Mouse (Mus musculus): ENCODE data around the gene Isg15. TPM values are rescaled to one million over a fixed set of nuclear protein-coding genes. Genes with fewer than 3 reads are reported as not detected.

Gene Isg15
- polyA plus RNA-seq, 1 experiment from 2014 or later: 1.2 TPM

DNA sequence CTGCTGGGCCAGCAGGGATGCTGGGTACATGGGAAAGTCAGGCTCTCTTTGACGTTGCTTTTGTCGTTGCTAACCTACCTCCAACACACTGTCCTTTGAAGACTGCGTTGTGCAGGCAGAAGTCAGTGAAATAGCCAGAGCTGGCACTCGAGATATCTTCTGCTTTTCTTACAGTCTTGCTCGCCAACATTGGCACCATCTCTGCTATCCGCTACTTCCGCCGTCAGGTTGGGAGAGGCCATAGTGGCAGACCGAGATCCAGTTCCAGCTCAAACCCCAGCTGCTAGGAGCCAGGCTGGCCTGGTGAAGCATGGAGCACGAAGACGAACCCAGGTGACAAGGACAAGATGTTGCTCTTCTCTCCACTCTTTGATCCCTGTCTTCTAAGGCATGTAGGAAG lies 19.3 kb upstream of the Isg15 start:
- 91% methylated on average over 11 of the region's 11 CpGs for WGBS
- no peak for ATAC-seq

DNA sequence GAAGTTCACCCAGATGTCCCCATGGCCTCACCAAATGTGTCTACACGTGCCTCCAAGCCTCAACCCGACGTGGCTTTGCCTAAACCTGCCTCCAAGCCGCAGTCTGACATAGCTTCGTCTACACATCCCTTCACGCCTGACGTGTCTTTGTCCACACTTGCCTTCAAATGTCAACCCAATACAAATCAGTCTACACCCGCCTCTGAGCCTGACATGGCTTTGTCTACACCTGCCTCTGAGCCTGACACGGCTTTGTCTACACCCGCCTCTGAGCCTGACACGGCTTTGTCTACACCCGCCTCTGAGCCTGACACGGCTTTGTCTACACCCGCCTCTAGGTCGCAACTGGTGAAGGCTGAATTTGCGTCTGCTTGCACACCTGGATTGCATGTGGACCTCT lies 17.2 kb upstream of the Isg15 start:
- H3K36me3 ChIP-seq: peaks cover 25% of the 10 kb centered on the region
- H3K4me3 ChIP-seq (replicated peaks): no peak overlapping the region
- no peak for ATAC-seq
- no peaks in the 10 kb centered on the region for H3K9me3 ChIP-seq
- no peaks in the 10 kb centered on the region for H3K27me3 ChIP-seq
- no peak overlapping the region for H3K4me2 ChIP-seq (replicated peaks)
- no peaks in the 10 kb centered on the region for H3K4me1 ChIP-seq (replicated peaks)
- no peak overlapping the region for H3K27ac ChIP-seq
- no peak overlapping the region for H3K9ac ChIP-seq (replicated peaks)
- WGBS: 78% methylated on average over 16 of the region's 16 CpGs

More for the DNA sequence above, 19.3 kb upstream of the Isg15 start:
- H3K4me2 ChIP-seq (replicated peaks): no peak overlapping the region
- H3K9me3 ChIP-seq: no peaks in the 10 kb centered on the region
- H3K4me3 ChIP-seq (replicated peaks): no peak overlapping the region
- H3K9ac ChIP-seq (replicated peaks): no peak overlapping the region
- no peaks in the 10 kb centered on the region for H3K4me1 ChIP-seq (replicated peaks)
- H3K27ac ChIP-seq: no peak overlapping the region
- no peaks in the 10 kb centered on the region for H3K27me3 ChIP-seq
- peaks cover 30% of the 10 kb centered on the region for H3K36me3 ChIP-seq

DNA sequence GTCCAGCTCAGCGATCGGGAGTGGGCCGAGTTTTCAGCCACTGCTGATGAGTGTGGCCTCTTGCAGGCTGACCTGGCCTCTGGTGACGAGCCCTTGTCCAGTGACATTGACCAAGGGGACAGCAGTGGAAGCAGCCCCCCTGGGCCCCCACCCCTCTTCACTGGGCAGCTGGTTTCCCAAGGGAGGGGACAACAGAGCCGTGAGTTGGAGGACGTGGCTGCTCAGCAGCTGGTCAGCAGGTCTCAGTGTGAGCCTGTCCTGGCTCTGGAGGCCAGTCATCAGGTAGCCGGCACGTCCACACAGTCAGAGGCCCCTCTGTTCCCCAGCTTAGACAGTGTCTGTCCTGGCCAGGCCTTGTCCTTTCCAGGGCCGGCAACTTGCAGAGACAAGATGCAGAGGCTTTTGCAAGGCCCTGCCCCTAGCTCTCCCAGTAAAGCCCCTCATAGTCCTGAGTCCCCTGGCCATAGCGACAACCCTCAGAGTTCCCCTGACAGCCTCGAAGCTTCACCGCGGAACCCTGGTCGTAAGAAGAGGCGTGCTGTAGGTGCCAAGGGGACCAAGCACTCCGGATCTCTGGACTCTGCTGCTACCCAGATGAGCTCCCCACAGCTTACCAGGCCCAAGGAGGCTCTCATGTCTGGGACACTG lies 16.5 kb upstream of the Isg15 start:
- no peak overlapping the region for H3K4me2 ChIP-seq (replicated peaks)
- 87% methylated on average over 16 of the region's 16 CpGs for WGBS
- no peak overlapping the region for H3K4me3 ChIP-seq (replicated peaks)
- H3K9me3 ChIP-seq: no peaks in the 10 kb centered on the region
- ATAC-seq: peak; percentile 24; the same call in 1 of the 2 replicates
- no peaks in the 10 kb centered on the region for H3K27me3 ChIP-seq
- H3K9ac ChIP-seq (replicated peaks): no peak overlapping the region
- H3K36me3 ChIP-seq: peaks cover 18% of the 10 kb centered on the region
- H3K27ac ChIP-seq: no peak overlapping the region
- H3K4me1 ChIP-seq (replicated peaks): no peaks in the 10 kb centered on the region

DNA sequence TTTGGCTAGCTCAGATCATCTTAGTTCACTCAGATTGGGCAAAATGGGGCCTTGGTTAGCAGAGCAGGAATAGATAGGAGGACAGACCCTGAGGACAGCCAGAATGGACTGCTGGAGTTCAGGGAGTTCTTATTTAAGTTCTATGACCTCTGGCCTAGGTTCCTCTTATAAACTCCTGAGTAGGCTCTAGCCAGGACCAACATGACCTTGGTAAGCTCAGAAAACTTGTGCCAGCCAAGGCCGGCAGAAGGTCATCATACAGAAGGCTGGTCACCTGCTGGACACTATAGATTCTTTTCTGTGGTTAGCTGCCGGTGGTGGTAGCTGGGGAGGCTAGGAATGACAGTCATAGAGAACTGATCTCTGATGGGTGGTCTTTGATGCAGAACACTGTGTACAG lies 15.6 kb upstream of the Isg15 start:
- Histone ChIP-seq H3K9me3 (no peaks in the 10 kb centered on the region), H3K9ac (replicated peaks) (no peak overlapping the region), H3K4me3 (replicated peaks) (no peak overlapping the region), H3K4me1 (replicated peaks) (no peaks in the 10 kb centered on the region), H3K36me3 (peaks cover 8% of the 10 kb centered on the region; the same call in 1 of the 2 replicates), H3K27me3 (no peaks in the 10 kb centered on the region), H3K27ac (no peak overlapping the region), H3K4me2 (replicated peaks) (no peak overlapping the region)
- WGBS: 89% methylated on average over 2 of the region's 2 CpGs
- no peak for ATAC-seq

DNA sequence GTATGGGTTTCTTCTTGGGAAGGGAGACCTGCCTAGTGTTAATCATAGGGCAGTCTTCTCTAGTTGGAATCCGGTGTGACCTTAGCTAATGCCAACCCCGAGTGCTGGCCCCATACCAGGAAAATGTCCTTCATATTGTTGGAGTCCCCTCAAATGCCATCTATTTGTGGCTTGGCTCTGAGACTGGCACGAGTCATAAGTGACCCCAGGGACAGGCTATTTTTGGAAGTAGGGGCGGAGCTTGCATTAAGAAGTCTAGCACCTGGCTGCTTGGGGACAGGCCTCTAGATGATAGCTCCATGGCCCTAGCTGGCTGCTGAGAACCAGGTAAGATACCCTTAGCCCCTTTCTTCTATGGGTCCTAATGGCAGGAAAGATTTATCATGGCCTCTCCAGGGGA lies 15.0 kb upstream of the Isg15 start, which contains the start of gene Perm1:
Gene Perm1 (plus strand): TSS at position 220 of the 400 bp plus-strand sequence.
- H3K27ac ChIP-seq: no peak within 1 kb of the TSS
- H3K4me3 ChIP-seq (replicated peaks): no peak within 1 kb of the TSS
- no peak within 1 kb of the TSS for H3K9ac ChIP-seq (replicated peaks)
- no peaks in the 10 kb centered on the region for H3K9me3 ChIP-seq
- no peaks in the 10 kb centered on the region for H3K27me3 ChIP-seq
- H3K36me3 ChIP-seq: peaks cover 5% of the 10 kb centered on the region; the same call in 1 of the 2 replicates
- WGBS: 79% methylated on average over 4 of the region's 4 CpGs
- H3K4me1 ChIP-seq (replicated peaks): no peaks in the 10 kb centered on the region
- no peak for ATAC-seq
- no peak within 1 kb of the TSS for H3K4me2 ChIP-seq (replicated peaks)

DNA sequence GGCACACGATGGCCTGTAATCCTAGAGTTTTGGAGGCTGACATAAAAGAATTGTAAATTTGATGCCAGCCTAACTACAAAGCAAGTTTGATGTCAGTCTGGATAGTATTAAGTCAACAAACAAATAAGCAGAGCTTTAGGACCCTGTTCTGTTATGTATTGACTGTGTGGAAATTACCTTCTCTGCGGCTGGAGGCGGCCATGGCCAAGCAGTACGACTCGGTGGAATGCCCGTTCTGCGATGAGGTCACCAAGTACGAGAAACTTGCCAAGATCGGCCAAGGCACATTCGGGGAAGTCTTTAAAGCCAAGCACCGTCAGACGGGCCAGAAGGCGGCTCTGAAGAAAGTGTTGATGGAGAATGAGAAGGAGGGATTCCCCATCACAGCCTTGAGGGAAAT lies 12.5 kb upstream of the Isg15 start:
- Histone ChIP-seq H3K27me3 (no peaks in the 10 kb centered on the region), H3K4me1 (replicated peaks) (no peaks in the 10 kb centered on the region), H3K4me3 (replicated peaks) (no peak overlapping the region), H3K9me3 (no peaks in the 10 kb centered on the region), H3K36me3 (no peaks in the 10 kb centered on the region; the same call in 1 of the 2 replicates), H3K27ac (no peak overlapping the region), H3K9ac (replicated peaks) (no peak overlapping the region), H3K4me2 (replicated peaks) (no peak overlapping the region)
- no peak for ATAC-seq
- 95% methylated on average over 13 of the region's 13 CpGs for WGBS

DNA sequence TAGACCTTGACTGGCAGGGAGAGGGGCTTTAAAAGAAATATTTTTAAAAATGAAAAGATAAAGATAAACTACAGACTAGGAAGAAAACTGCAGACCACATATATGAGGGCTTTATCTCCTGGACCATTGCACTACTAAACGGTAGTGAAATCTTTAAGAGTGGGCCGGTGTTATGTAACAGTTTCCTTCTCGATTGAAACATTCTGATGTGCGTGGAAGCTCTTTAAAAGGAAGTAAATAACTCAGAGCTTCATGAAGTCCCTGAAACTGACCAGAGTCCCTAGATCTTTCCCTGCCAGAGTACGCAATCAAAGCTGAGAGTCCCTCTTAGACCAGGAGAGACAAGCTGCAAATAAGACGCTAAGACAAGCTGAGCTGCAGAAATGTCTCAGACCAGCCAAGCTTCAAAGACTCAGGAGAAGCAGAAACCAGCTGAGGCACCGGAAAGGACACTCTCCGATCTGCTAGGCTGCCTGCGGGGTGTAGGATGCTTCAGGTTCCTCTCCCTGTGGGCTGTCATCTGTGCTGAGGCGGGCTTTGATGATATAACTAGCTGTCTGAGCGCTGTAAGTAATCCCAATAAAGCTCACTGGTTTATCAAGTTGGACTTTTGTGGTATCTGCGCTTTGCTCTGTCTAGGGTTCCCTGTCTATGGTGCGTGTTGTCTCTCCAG lies 9.5 kb upstream of the Isg15 start:
- no peaks in the 10 kb centered on the region; the same call in none of the 2 replicates for H3K36me3 ChIP-seq
- H3K4me2 ChIP-seq (replicated peaks): no peak overlapping the region
- H3K9me3 ChIP-seq: no peaks in the 10 kb centered on the region
- H3K27ac ChIP-seq: no peak overlapping the region
- no peak overlapping the region for H3K9ac ChIP-seq (replicated peaks)
- peaks cover 3% of the 10 kb centered on the region for H3K4me1 ChIP-seq (replicated peaks)
- no peak for ATAC-seq
- H3K27me3 ChIP-seq: peaks cover 2% of the 10 kb centered on the region; the same call in 1 of the 2 replicates
- H3K4me3 ChIP-seq (replicated peaks): no peak overlapping the region
- WGBS: 87% methylated on average over 13 of the region's 13 CpGs

DNA sequence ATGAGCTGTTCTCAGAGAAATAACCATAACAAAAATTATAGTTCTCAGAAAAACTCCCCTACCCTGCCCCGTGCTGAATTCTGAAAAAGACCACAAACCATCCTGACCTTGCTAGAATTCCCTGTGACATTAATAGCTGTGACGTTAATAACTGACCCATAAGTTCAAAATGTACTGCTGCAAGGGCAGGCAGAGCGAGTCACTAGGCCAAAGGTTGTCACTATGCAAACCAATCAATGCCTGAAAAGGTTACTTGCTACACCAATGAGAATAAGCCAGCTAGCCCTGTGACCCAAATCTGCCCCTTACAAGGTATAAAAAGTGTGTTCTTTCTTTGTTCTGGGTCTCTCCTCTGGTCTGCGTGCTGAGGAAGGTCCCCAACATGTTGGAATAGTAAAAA lies 8.3 kb upstream of the Isg15 start:
- Histone ChIP-seq H3K4me1 (replicated peaks) (peaks cover 15% of the 10 kb centered on the region), H3K36me3 (no peaks in the 10 kb centered on the region; the same call in none of the 2 replicates), H3K9me3 (no peaks in the 10 kb centered on the region), H3K9ac (replicated peaks) (no peak overlapping the region), H3K4me2 (replicated peaks) (no peak overlapping the region), H3K27ac (no peak overlapping the region), H3K27me3 (peaks cover 14% of the 10 kb centered on the region), H3K4me3 (replicated peaks) (no peak overlapping the region)
- ATAC-seq: no peak
- WGBS: 89% methylated on average over 4 of the region's 4 CpGs

DNA sequence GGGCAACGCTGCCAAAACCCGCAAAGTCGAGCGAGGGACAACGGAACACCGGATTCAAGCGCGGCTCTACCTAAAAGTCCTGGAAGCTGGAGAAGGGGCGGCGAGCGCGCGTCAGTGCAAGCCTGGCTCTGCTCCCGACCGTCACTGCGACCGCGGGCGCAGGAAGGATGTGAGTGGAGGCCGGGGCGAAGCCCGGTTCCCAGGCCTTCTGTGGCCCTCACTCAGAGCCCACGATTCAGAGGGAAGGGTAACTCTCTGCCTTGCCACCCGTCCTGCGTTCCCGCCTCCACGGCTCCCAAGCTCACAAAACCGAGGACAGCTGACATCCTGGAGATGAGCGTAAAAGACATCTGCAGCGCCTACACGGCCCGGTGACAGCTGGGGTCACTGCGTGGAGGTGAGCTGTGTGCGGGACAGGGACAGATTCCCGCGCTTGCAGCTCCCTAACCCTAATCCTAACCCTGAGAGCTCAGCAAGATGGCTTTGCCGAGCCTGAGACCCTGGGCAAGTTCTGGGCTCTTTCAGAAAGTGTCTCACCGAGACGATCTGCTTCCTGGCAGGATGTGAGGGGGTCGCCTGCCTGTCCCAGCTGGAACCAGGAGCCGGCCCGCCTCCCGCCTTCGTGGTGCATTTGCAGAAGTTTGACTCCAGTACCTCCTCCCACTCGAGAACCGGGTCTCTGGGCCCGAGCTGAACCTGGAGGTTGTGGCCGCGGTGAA lies 3.0 kb upstream of the Isg15 start:
- H3K9me3 ChIP-seq: no peaks in the 10 kb centered on the region
- ATAC-seq: peak; percentile 35
- H3K4me3 ChIP-seq (replicated peaks): peak overlapping the region; percentile 58
- under 1% methylated on average over 49 of the region's 49 CpGs for WGBS
- peak overlapping the region; percentile 89 for H3K4me2 ChIP-seq (replicated peaks)
- peaks cover 31% of the 10 kb centered on the region for H3K4me1 ChIP-seq (replicated peaks)
- peak overlapping the region; percentile 74 for H3K9ac ChIP-seq (replicated peaks)
- peaks cover 22% of the 10 kb centered on the region for H3K27me3 ChIP-seq
- H3K27ac ChIP-seq: peak overlapping the region; percentile 77
- no peaks in the 10 kb centered on the region; the same call in 1 of the 2 replicates for H3K36me3 ChIP-seq

DNA sequence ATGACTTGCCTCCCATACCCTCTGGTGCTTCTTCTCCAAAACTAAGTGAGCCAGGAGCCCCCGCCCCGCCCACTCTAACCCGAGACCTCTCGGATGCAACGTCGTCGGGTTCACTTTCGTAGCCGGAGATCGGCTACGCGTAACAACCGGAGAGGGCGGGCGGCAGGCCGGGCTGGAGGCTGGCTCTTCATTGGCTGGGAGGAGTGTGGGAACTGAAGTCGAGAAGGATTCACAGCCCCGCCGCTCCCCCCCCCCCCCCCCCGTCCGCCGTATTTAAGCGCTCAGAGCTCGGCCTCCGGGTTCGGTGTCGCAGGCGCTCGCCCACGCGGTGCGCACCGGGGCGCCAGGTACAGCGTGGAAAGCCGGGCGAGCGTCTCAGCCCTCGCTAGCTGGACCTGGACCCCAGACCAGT lies 2.4 kb upstream of the Isg15 start, which contains the start of gene AW011738:
Gene AW011738 (plus strand): TSS at position 304 of the 412 bp plus-strand sequence.
- Histone ChIP-seq H3K27ac (peak within 1 kb of the TSS; percentile 77), H3K36me3 (no peaks in the 10 kb centered on the region; the same call in 1 of the 2 replicates), H3K4me3 (replicated peaks) (peak within 1 kb of the TSS; percentile 58), H3K4me1 (replicated peaks) (peaks cover 31% of the 10 kb centered on the region), H3K27me3 (peaks cover 22% of the 10 kb centered on the region), H3K9me3 (no peaks in the 10 kb centered on the region), H3K9ac (replicated peaks) (peak within 1 kb of the TSS; percentile 74), H3K4me2 (replicated peaks) (peak within 1 kb of the TSS; percentile 89)
- under 1% methylated on average over 35 of the region's 39 CpGs for WGBS
- peak; percentile 72 for ATAC-seq

DNA sequence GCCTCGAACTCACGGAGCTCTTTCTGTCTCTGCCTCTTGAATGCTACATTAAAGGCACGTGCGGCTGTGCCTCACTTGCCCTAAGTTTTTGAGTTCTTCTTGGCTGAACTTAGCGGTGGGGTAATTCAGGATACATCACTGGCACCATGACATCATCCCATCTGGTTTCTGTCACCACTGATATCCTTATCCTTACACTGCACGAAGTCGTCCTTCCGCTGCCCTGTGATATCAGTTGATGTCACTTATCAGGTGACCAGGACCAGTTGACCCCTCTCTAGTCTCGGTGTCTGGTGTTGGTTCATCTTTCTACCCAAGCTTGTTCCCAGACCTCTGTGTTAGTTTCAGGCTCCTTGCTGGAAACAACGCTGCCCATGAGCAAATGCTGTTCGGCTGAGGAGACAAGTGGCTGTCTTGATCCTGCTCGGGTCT lies 1.9 kb upstream of the Isg15 start:
- H3K9ac ChIP-seq (replicated peaks): peak overlapping the region; percentile 74
- no peak for ATAC-seq
- peak overlapping the region; percentile 69 for H3K27ac ChIP-seq
- no peaks in the 10 kb centered on the region; the same call in 1 of the 2 replicates for H3K36me3 ChIP-seq
- peaks cover 22% of the 10 kb centered on the region for H3K27me3 ChIP-seq
- WGBS: 44% methylated on average over 12 of the region's 12 CpGs
- no peaks in the 10 kb centered on the region for H3K9me3 ChIP-seq
- H3K4me2 ChIP-seq (replicated peaks): peak overlapping the region; percentile 89
- peak overlapping the region; percentile 58 for H3K4me3 ChIP-seq (replicated peaks)
- H3K4me1 ChIP-seq (replicated peaks): peaks cover 31% of the 10 kb centered on the region

DNA sequence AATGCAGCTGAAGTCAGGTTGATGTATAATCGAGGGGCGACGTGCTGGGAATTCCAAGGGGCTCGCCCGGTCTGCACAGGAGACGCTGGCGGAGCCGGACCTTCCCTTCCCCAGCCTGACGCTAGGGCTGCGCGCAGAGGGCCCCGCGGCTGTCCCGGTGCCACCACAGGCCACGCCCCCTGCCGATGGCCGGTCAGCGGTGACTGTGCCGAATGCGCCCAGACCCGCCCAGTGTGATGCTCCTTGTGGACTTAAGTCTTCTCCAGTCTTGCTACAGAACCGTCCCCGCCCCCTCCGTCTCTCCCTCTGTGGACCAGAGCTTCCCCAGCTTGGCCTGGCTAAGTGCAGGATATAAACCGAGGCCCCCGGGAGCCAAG lies 2.8 kb downstream of the Isg15 start:
- H3K27me3 ChIP-seq: peaks cover 5% of the 10 kb centered on the region; the same call in 1 of the 2 replicates
- peak overlapping the region; percentile 85 for H3K4me3 ChIP-seq (replicated peaks)
- peak overlapping the region; percentile 91 for H3K4me2 ChIP-seq (replicated peaks)
- ATAC-seq: peak; percentile 95
- H3K9me3 ChIP-seq: no peaks in the 10 kb centered on the region
- H3K4me1 ChIP-seq (replicated peaks): peaks cover 47% of the 10 kb centered on the region
- peaks cover 13% of the 10 kb centered on the region for H3K36me3 ChIP-seq
- H3K9ac ChIP-seq (replicated peaks): peak overlapping the region; percentile 65
- H3K27ac ChIP-seq: peak overlapping the region; percentile 93
- 0% methylated on average over 26 of the region's 26 CpGs for WGBS

All from midbrain, embryonic 13.5 days (tissue).